Mouse (Mus musculus): ENCODE data around the gene Hmga2.

DNA sequence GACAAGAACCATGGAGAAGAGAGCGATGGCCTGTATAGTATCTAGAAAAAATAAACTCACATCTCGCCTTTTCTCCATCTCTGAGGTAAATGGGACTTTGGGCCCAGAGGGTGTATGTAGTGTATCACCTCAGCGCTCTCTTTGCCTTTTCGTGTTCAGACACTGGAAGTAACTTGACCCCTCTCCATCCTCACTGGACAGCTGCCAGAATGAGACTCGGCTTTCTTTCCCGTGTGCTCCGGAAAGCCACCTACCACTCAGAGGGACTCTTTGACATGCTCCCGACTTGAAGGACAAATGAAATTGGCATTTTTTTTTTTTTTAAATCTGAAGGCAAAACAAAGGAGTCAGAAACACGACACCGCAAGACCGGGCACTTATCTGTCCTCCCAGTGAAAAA, 35.0 kb downstream of the Hmga2 start:
- TF ChIP-seq CTCF (IDR thresholded peaks at IDR 0.05; ENCODE audit: extremely low read depth, insufficient read depth, low read length) (no peak), POLR2A (IDR thresholded peaks at IDR 0.05; ENCODE audit: extremely low read depth, insufficient read depth, low read length) (no peak)

Measured in cortical plate, adult 2 months (tissue).